Mouse (Mus musculus) large intestine, adult 2 months (tissue): ENCODE results near the gene Phldb1. TPM values are rescaled to one million over a fixed set of nuclear protein-coding genes. Genes with fewer than 3 reads are reported as not detected.
A peak's percentile ranks its signal among the peaks of the same experiment; 100 is the strongest.

Experiments
- DNase-seq: peaks from one replicate; pipeline ENCODE4 v3.0.0-alpha.2; 2012; ENCODE audit warnings: low read depth, low spot score
- WGBS: fragments of 180-500 bp; shearing (Covaris S2); methylation state at CpG from one replicate; pipeline ENCODE4 v1.1.7; 2018; 5-methylcytosine and 5-hydroxymethylcytosine counted together
- polyA plus RNA-seq: library from polyadenylated mRNA; depleted of rRNA; stranded (reverse); fragments of >200 nt; gene quantifications from 2 replicates; pipeline ENCODE4 v1.2.3, GENCODE M21; 2012

The Phldb1 gene
- polyA plus RNA-seq, 1 experiment, result 33.9 TPM

- peak; percentile 70 for DNase-seq
- WGBS, result 37% methylated on average over 6 of the region's 6 CpGs
These were observed 21.9 kb downstream of the Phldb1 start for GRCm38 (mm10) chr9:44713080-44713479.

GRCm38 (mm10) chr9:44711602-44712001, 23.4 kb downstream of the Phldb1 start:
- 34% methylated on average over 17 of the region's 17 CpGs for WGBS
- no peak for DNase-seq

GRCm38 (mm10) chr9:44710213-44710612, 24.8 kb downstream of the Phldb1 start:
- whole genome bisulfite sequencing, result 77% methylated on average over 5 of the region's 5 CpGs
- DNase-seq, result no peak

GRCm38 (mm10) chr9:44709600-44709999, 25.4 kb downstream of the Phldb1 start:
- DNase-seq, result no peak
- 58% methylated on average over 2 of the region's 2 CpGs for WGBS

GRCm38 (mm10) chr9:44708925-44709324, 26.1 kb downstream of the Phldb1 start:
- 48% methylated on average over 6 of the region's 6 CpGs for WGBS
- no peak for DNase-seq

GRCm38 (mm10) chr9:44708429-44708765, 26.6 kb downstream of the Phldb1 start:
- no peak for DNase-seq
- 4% methylated on average over 24 of the region's 24 CpGs for WGBS

- WGBS, result 37% methylated on average over 28 of the region's 28 CpGs
- no peak for DNase-seq
These were observed 27.1 kb downstream of the Phldb1 start for GRCm38 (mm10) chr9:44707749-44708428.

GRCm38 (mm10) chr9:44699730-44700129, 35.3 kb downstream of the Phldb1 start:
- DNase-seq, result no peak
- 89% methylated on average over 5 of the region's 5 CpGs for WGBS

GRCm38 (mm10) chr9:44699196-44699595, 35.8 kb downstream of the Phldb1 start:
- 93% methylated on average over 10 of the region's 10 CpGs for WGBS
- no peak for DNase-seq

- no peak for DNase-seq
- 97% methylated on average over 16 of the region's 16 CpGs for WGBS
These were observed 37.1 kb downstream of the Phldb1 start for GRCm38 (mm10) chr9:44697866-44698265.

- 79% methylated on average over 11 of the region's 11 CpGs for WGBS
- DNase-seq, result no peak
These were observed 41.9 kb downstream of the Phldb1 start for GRCm38 (mm10) chr9:44693071-44693470.

- DNase-seq, result no peak
- 19% methylated on average over 21 of the region's 21 CpGs for WGBS
These were observed 43.1 kb downstream of the Phldb1 start for GRCm38 (mm10) chr9:44691671-44692520.

- 16% methylated on average over 7 of the region's 7 CpGs for WGBS
- no peak for DNase-seq
These were observed 44.4 kb downstream of the Phldb1 start for GRCm38 (mm10) chr9:44690641-44691040.

- no peak for DNase-seq
- 87% methylated on average over 9 of the region's 9 CpGs for WGBS
These were observed 47.0 kb downstream of the Phldb1 start for GRCm38 (mm10) chr9:44688013-44688412.

GRCm38 (mm10) chr9:44686638-44687037, 48.4 kb downstream of the Phldb1 start:
- DNase-seq, result no peak

GRCm38 (mm10) chr9:44685346-44686330, 49.4 kb downstream of the Phldb1 start:
- 34% methylated on average over 14 of the region's 14 CpGs for WGBS
- no peak for DNase-seq

More at GRCm38 (mm10) chr9:44686638-44687037, 48.4 kb downstream of the Phldb1 start:
- WGBS, result 78% methylated on average over 5 of the region's 5 CpGs

- 87% methylated on average over 8 of the region's 8 CpGs for WGBS
- DNase-seq, result no peak
These were observed 52.0 kb downstream of the Phldb1 start for GRCm38 (mm10) chr9:44683046-44683445.

- no peak for DNase-seq
- 33% methylated on average over 5 of the region's 5 CpGs for WGBS
These were observed 55.4 kb downstream of the Phldb1 start for GRCm38 (mm10) chr9:44679565-44679964.

GRCm38 (mm10) chr9:44678288-44678871, 56.6 kb downstream of the Phldb1 start:
- WGBS, result 90% methylated on average over 2 of the region's 2 CpGs
- no peak for DNase-seq
